Mouse (Mus musculus) kidney, adult 2 months (tissue): ENCODE measurements around the gene Slc16a1.

Source experiments
- CTCF ChIP-seq: fragments of 200-500 bp; conservative IDR thresholded peaks from 2 replicates; pipeline ENCODE4 v1.5.1; 2011; ENCODE audit warnings: low read depth, mild to moderate bottlenecking, control low read depth, low read length, moderate library complexity, mixed read lengths; ENCODE audit not compliant: insufficient read depth, insufficient read length
- POLR2A ChIP-seq: fragments of 200-500 bp; IDR thresholded peaks from one replicate; pipeline ENCODE4 v1.6.1; 2011; ENCODE audit warnings: low read depth, low read length, control low read depth

- TF ChIP-seq CTCF (no peak), POLR2A (no peak)
These were observed 41.2 kb upstream of the Slc16a1 start for GRCm38 (mm10) chr3:104597135-104597764.
